Mouse (Mus musculus) embryonic facial prominence, embryonic 15.5 days (tissue): ENCODE measurements at regions not wholly inside any gene's neighbourhood (a gene's known extent, or its start where the extent isn't known, plus 50 kb on each side); places are given as distances from the start of the nearest gene placed in this dataset.

ENCODE experiments used
- ATAC-seq: fragments of 200-750 bp; cut with Nextera tagmentation; 2 replicates; pipeline ENCODE4 v1.8.0; 2017; ENCODE audit warnings: low read depth, moderate TSS enrichment; ENCODE audit not compliant: insufficient number of reproducible peaks, low FRiP score, low TSS enrichment
- H3K27ac ChIP-seq: fragments of 300-500 bp; sonication (generic); replicated peaks from 2 replicates; pipeline ENCODE4 v1.5.1; 2015; ENCODE audit warnings: mild to moderate bottlenecking, inconsistent platforms
- H3K27me3 ChIP-seq: fragments of 300-500 bp; sonication (generic); 2 replicates; pipeline ENCODE4 v1.6.1; 2015; ENCODE audit warnings: inconsistent platforms
- H3K36me3 ChIP-seq: fragments of 300-500 bp; sonication (generic); 2 replicates; pipeline ENCODE4 v1.6.1; 2015; ENCODE audit warnings: mild to moderate bottlenecking, inconsistent platforms
- H3K4me1 ChIP-seq: fragments of 300-500 bp; sonication (generic); 2 replicates; pipeline ENCODE4 v1.6.1; 2015; ENCODE audit warnings: inconsistent platforms
- H3K4me2 ChIP-seq: fragments of 300-500 bp; sonication (generic); replicated peaks from 2 replicates; pipeline ENCODE4 v1.6.1; 2015; ENCODE audit warnings: mild to moderate bottlenecking, inconsistent platforms
- H3K4me3 ChIP-seq: fragments of 300-500 bp; sonication (generic); replicated peaks from 2 replicates; pipeline ENCODE4 v1.5.1; 2015; ENCODE audit warnings: mild to moderate bottlenecking, inconsistent platforms
- H3K9ac ChIP-seq: fragments of 300-500 bp; sonication (generic); 2 replicates; pipeline ENCODE4 v1.6.1; 2015; ENCODE audit warnings: inconsistent platforms
- H3K9me3 ChIP-seq: fragments of 300-500 bp; sonication (generic); replicated peaks from 2 replicates; pipeline ENCODE4 v1.6.1; 2016; ENCODE audit warnings: inconsistent platforms
- WGBS: fragments of 180-500 bp; shearing (Covaris S2); methylation state at CpG from one replicate; pipeline ENCODE4 v1.1.7; 2015; 5-methylcytosine and 5-hydroxymethylcytosine counted together

- Histone ChIP-seq H3K36me3 (no peaks in the 10 kb centered on the region), H3K27ac (no peak overlapping the region), H3K9ac (no peak overlapping the region), H3K9me3 (no peaks in the 10 kb centered on the region), H3K4me3 (no peak overlapping the region), H3K4me1 (no peaks in the 10 kb centered on the region), H3K27me3 (no peaks in the 10 kb centered on the region), H3K4me2 (no peak overlapping the region)
- ATAC-seq, result no peak
- WGBS, result 62% methylated on average over 4 of the region's 4 CpGs
Measured at GRCm38 (mm10) chr11:111904086-111904485, 838.1 kb downstream of the Kcnj2 start.

DNA sequence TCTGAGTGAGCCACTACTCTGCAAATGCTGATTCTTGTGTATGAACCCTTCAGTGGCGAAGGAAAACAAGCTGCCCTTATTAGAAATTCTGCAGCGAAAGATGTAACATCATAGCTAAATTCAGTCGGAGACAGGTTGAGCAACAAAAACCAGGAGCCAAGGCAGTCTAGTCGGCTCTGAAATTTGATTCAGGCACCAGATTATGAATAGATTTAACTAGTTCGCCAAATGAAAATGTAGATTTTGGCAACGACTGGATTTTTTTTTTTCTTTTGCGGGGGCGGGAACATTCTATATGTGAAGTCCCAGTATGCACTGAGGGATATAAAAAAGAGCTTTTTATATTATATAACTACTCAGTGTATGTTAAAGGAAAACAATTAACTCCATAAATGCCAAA is 847.9 kb downstream of the Kcnj2 start:
- Histone ChIP-seq H3K27me3 (no peaks in the 10 kb centered on the region), H3K9ac (no peak overlapping the region), H3K9me3 (no peaks in the 10 kb centered on the region), H3K36me3 (no peaks in the 10 kb centered on the region), H3K4me1 (no peaks in the 10 kb centered on the region), H3K27ac (no peak overlapping the region), H3K4me3 (no peak overlapping the region), H3K4me2 (no peak overlapping the region)
- 49% methylated on average over 8 of the region's 8 CpGs for WGBS
- ATAC-seq, result no peak

DNA sequence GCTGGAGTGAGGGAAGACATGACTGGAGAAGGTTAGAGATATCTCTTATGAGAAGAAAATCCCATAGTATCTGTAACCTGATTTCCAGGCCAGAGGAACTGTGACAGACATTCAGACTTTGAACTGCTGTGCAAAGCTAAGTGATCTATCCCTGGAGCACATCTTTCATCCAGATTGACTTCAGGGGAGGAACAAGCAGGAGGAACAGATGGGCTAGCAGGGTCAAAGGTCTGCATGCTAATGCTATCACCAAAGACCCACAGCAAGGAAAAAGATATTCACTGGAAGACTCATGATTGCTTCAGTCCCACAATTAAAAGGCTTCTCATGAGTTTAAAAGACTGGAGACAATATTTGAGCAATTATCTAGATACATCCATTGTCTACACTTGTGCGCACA is 855.7 kb upstream of the Sox9 start:
- no peak overlapping the region for H3K4me2 ChIP-seq
- 98% methylated on average over 1 of the region's 1 CpGs for WGBS
- 0 out of 2 replicates have a peak, but pooled peaks cover 7% of the 10 kb centered on the region for H3K4me1 ChIP-seq
- no peak overlapping the region for H3K27ac ChIP-seq
- H3K27me3 ChIP-seq, result no peaks in the 10 kb centered on the region
- no peak overlapping the region for H3K4me3 ChIP-seq
- no peaks in the 10 kb centered on the region for H3K36me3 ChIP-seq
- H3K9me3 ChIP-seq, result no peaks in the 10 kb centered on the region
- no peak for ATAC-seq
- H3K9ac ChIP-seq, result no peak overlapping the region

DNA sequence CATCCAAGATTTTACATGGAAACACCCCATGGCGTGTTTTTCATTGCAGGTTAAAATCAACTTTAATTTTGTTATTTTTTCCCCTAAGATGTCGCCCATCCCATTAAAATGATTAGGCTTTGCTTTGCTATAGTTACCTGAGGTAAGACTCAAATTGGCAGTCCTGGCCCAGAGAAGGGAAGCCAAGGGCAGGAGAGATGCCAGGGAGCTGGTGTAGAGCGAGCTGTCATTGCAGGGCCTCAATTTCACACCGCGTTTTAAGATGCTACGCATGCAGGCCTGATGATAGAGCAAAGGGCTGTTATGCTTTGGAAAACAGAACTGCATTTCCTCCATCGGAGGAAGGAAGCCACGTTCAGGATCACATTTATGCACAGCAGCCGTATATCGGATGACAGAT is 852.7 kb upstream of the Sox9 start:
- Histone ChIP-seq H3K9me3 (no peaks in the 10 kb centered on the region), H3K9ac (no peak overlapping the region), H3K4me2 (no peak overlapping the region), H3K4me1 (0 out of 2 replicates have a peak, but pooled peaks cover 7% of the 10 kb centered on the region), H3K4me3 (no peak overlapping the region), H3K36me3 (no peaks in the 10 kb centered on the region), H3K27me3 (no peaks in the 10 kb centered on the region; the same call in 1 of the 2 replicates), H3K27ac (no peak overlapping the region)
- no peak for ATAC-seq
- 50% methylated on average over 10 of the region's 10 CpGs for WGBS

DNA sequence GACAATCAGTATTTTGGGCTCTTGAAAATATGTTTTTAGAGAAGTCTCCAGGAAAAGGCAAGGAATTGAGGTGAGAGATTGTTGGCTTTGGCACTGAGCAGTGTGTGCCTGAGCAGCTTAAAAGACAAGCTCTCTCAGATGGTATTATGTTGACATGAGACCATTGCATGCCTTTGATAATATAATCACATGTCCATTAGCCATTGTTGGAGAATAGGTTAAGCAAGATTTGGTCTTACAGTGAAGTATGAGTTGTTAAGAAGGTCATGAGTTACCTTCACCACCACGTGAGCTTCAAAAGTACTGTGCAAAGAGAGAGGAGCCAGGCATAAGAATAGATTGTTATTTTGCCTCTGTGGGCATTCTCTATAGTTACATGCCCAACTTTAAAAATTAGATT is 850.0 kb upstream of the Sox9 start:
- Histone ChIP-seq H3K27ac (no peak overlapping the region), H3K4me3 (no peak overlapping the region), H3K4me2 (no peak overlapping the region), H3K36me3 (no peaks in the 10 kb centered on the region), H3K9ac (no peak overlapping the region), H3K27me3 (no peaks in the 10 kb centered on the region; the same call in 1 of the 2 replicates), H3K9me3 (no peaks in the 10 kb centered on the region), H3K4me1 (0 out of 2 replicates have a peak, but pooled peaks cover 7% of the 10 kb centered on the region)
- no peak for ATAC-seq
- WGBS, result 79% methylated on average over 1 of the region's 1 CpGs

- no peak for ATAC-seq
- 56% methylated on average over 8 of the region's 8 CpGs for WGBS
- Histone ChIP-seq H3K4me3 (no peak overlapping the region), H3K36me3 (no peaks in the 10 kb centered on the region), H3K4me1 (no peaks in the 10 kb centered on the region), H3K27ac (no peak overlapping the region), H3K9ac (no peak overlapping the region), H3K27me3 (no peaks in the 10 kb centered on the region), H3K9me3 (no peaks in the 10 kb centered on the region), H3K4me2 (no peak overlapping the region)
Measured at GRCm38 (mm10) chr11:111944282-111944681, 837.7 kb upstream of the Sox9 start.

GRCm38 (mm10) chr11:111945806-111946205 is 836.2 kb upstream of the Sox9 start:
- Histone ChIP-seq H3K27ac (no peak overlapping the region), H3K4me2 (no peak overlapping the region), H3K27me3 (no peaks in the 10 kb centered on the region), H3K9me3 (no peaks in the 10 kb centered on the region), H3K4me3 (no peak overlapping the region), H3K9ac (no peak overlapping the region), H3K36me3 (no peaks in the 10 kb centered on the region), H3K4me1 (no peaks in the 10 kb centered on the region)
- no peak for ATAC-seq

DNA sequence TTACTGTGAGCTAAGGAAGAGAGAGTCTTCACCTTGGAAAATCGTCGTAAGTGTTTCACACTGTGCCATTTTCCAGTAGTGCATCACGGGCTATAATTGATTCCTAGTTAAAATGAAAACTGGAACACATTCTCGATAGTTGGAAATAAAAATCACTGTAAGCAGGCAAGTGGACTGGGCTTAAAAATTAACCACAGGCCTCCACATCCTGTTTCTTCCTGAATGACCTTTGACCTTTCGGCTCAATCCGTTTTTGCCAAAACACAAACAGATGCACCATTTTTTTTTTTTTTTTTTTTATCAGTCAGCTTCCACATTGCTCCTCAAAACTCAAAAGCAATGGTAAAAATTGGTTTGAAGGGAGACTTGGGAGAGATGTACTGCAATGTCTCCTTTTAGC is 834.4 kb upstream of the Sox9 start:
- Histone ChIP-seq H3K36me3 (no peaks in the 10 kb centered on the region), H3K4me3 (no peak overlapping the region), H3K27me3 (no peaks in the 10 kb centered on the region), H3K9me3 (no peaks in the 10 kb centered on the region), H3K9ac (no peak overlapping the region), H3K27ac (no peak overlapping the region), H3K4me1 (no peaks in the 10 kb centered on the region), H3K4me2 (no peak overlapping the region)
- WGBS, result 68% methylated on average over 6 of the region's 6 CpGs
- no peak for ATAC-seq

GRCm38 (mm10) chr11:111953421-111953820 is 828.6 kb upstream of the Sox9 start:
- 55% methylated on average over 5 of the region's 5 CpGs for WGBS
- Histone ChIP-seq H3K27ac (no peak overlapping the region), H3K27me3 (no peaks in the 10 kb centered on the region), H3K4me3 (no peak overlapping the region), H3K9ac (no peak overlapping the region), H3K9me3 (no peaks in the 10 kb centered on the region), H3K4me2 (no peak overlapping the region), H3K36me3 (no peaks in the 10 kb centered on the region), H3K4me1 (0 out of 2 replicates have a peak, but pooled peaks cover 5% of the 10 kb centered on the region)
- ATAC-seq, result no peak

- Histone ChIP-seq H3K36me3 (no peaks in the 10 kb centered on the region), H3K4me1 (0 out of 2 replicates have a peak, but pooled peaks cover 5% of the 10 kb centered on the region), H3K9me3 (no peaks in the 10 kb centered on the region), H3K9ac (no peak overlapping the region), H3K4me3 (no peak overlapping the region), H3K27ac (no peak overlapping the region), H3K4me2 (no peak overlapping the region), H3K27me3 (0 out of 2 replicates have a peak, but pooled peaks cover 3% of the 10 kb centered on the region)
- WGBS, result 33% methylated on average over 5 of the region's 5 CpGs
- ATAC-seq, result no peak
Measured at GRCm38 (mm10) chr11:111957721-111958287, 824.2 kb upstream of the Sox9 start.

DNA sequence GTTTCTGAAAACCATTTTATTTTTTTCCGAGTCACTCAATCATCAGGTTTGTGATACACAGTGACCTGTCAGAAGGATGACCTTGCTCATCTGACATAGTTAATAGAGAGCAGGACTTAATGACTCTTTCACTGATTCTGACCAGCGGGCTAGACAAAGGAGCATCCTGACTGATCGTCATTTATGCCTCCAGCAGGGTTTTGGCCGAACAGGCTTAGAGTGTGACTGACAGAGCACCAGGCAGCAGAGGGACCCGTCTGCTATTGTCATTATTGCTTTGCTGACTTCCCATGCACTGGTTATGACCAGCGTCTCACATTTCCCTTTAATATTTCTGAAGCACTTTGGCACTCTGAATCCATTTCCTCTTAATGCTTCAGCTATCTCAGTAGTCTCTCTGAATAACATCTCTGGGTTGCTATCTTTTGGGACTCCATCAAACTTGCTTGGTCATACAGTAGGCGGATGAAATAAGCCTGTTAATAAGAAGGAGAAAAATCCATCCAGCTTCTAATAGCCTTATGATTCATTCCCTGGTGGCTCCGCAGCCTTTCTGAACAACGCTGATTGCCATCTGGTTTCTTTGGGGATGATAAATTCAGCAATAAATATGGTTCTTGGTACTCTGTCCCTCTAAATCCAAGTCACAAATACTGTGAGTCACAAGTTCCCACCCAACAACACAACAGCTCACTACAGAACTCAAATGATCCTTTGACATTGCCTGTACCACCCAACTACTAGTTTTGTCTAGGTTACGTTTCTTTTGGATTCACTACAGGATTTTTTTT is 820.8 kb upstream of the Sox9 start:
- Histone ChIP-seq H3K36me3 (no peaks in the 10 kb centered on the region), H3K4me1 (0 out of 2 replicates have a peak, but pooled peaks cover 5% of the 10 kb centered on the region), H3K9ac (no peak overlapping the region), H3K4me2 (no peak overlapping the region), H3K4me3 (no peak overlapping the region), H3K9me3 (no peaks in the 10 kb centered on the region), H3K27me3 (0 out of 2 replicates have a peak, but pooled peaks cover 3% of the 10 kb centered on the region), H3K27ac (no peak overlapping the region)
- no peak for ATAC-seq
- WGBS, result 52% methylated on average over 10 of the region's 10 CpGs
